Mouse (Mus musculus): ENCODE data around the gene Mospd1.

GRCm38 (mm10) chrX:53348374-53348773, 21.9 kb downstream of the Mospd1 start:
- no peak for TF ChIP-seq GATA1 (IDR thresholded peaks at IDR 0.05; ENCODE audit: low read length)
- no peak for TF ChIP-seq TAL1 (IDR thresholded peaks at IDR 0.05; ENCODE audit: low read length)

Data from erythroblast, embryonic 14.5 days (primary cell).